Mouse (Mus musculus): Measurements from ENCODE around the gene Dlg4.

The Dlg4 gene

GRCm38 (mm10) chr11:70019495-70020021, 2.8 kb downstream of the Dlg4 start:
- in situ Hi-C loops (cut with MseI, MboI), result no loop called here

- in situ Hi-C loops (cut with MseI, MboI), result no loop called here
Measured at GRCm38 (mm10) chr11:70020022-70020631, 3.4 kb downstream of the Dlg4 start.

- in situ Hi-C loops (cut with MseI, MboI), result no loop called here
Measured at GRCm38 (mm10) chr11:70020731-70021263, 4.1 kb downstream of the Dlg4 start.

- in situ Hi-C loops (cut with MseI, MboI), result no loop called here
Measured at GRCm38 (mm10) chr11:70021264-70022132, 4.8 kb downstream of the Dlg4 start.

GRCm38 (mm10) chr11:70023481-70024150, 6.9 kb downstream of the Dlg4 start:
- in situ Hi-C loops (cut with MseI, MboI), result no loop called here

- in situ Hi-C loops (cut with MseI, MboI), result no loop called here
Measured at GRCm38 (mm10) chr11:70024151-70024514, 7.4 kb downstream of the Dlg4 start.

GRCm38 (mm10) chr11:70026689-70027088, 9.9 kb downstream of the Dlg4 start:
- in situ Hi-C loops (cut with MseI, MboI), result no loop called here

- in situ Hi-C loops (cut with MseI, MboI), result no loop called here
Measured at GRCm38 (mm10) chr11:70027397-70027796, 10.7 kb downstream of the Dlg4 start.

GRCm38 (mm10) chr11:70028401-70029129, 11.8 kb downstream of the Dlg4 start:
- in situ Hi-C loops (cut with MseI, MboI), result no loop called here

- in situ Hi-C loops (cut with MseI, MboI), result no loop called here
Measured at GRCm38 (mm10) chr11:70029130-70029801, 12.5 kb downstream of the Dlg4 start.

- in situ Hi-C loops (cut with MseI, MboI), result no loop called here
Measured at GRCm38 (mm10) chr11:70029829-70030550, 13.2 kb downstream of the Dlg4 start.

- in situ Hi-C loops (cut with MseI, MboI), result no loop called here
Measured at GRCm38 (mm10) chr11:70030651-70031320, 14.0 kb downstream of the Dlg4 start.

- in situ Hi-C loops (cut with MseI, MboI), result no loop called here
Measured at GRCm38 (mm10) chr11:70031321-70031670, 14.6 kb downstream of the Dlg4 start.

GRCm38 (mm10) chr11:70038174-70038573, 21.4 kb downstream of the Dlg4 start:
- in situ Hi-C loops (cut with MseI, MboI), result no loop called here

- in situ Hi-C loops (cut with MseI, MboI), result no loop called here
Measured at GRCm38 (mm10) chr11:70039631-70040030, 22.9 kb downstream of the Dlg4 start.

- in situ Hi-C loops (cut with MseI, MboI), result no loop called here
Measured at GRCm38 (mm10) chr11:70040184-70040583, 23.4 kb downstream of the Dlg4 start.

GRCm38 (mm10) chr11:70042309-70043085, 25.8 kb downstream of the Dlg4 start:
- in situ Hi-C loops (cut with MseI, MboI), result no loop called here

GRCm38 (mm10) chr11:70043665-70044064, 26.9 kb downstream of the Dlg4 start:
- in situ Hi-C loops (cut with MseI, MboI), result no loop called here

- in situ Hi-C loops (cut with MseI, MboI), result no loop called here
Measured at GRCm38 (mm10) chr11:70045435-70045834, 28.7 kb downstream of the Dlg4 start.
